Mouse (Mus musculus): ENCODE data around the gene 4930415L06Rik. TPM values are rescaled to one million over a fixed set of nuclear protein-coding genes. Genes with fewer than 3 reads are reported as not detected.

The 4930415L06Rik gene
- not detected in 2 replicates for polyA plus RNA-seq (2015; fragmentation: Nextera tagmentation; extraction: Ambion mirVana)

DNA sequence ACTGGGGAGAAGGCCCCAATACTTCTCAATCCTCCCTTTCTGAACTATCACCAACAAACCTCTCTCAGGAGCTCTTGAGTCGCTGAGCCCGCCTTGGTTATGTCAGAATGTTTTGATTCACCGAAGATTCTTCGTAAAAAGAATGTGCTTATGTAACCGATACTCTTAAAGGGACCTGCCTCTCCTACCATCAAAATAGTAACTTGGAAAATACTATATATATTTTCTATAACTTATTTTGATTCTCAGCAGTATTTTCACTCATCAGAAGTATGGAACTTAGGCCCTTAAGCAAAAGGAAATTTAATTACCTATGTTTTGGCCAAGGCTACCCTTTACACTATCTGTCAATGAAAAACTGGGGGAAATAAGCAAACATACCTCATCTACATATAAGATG is at the start of gene 4930415L06Rik:
4930415L06Rik (minus strand) TSS at position 101 of the 400 bp plus-strand sequence.
- Histone ChIP-seq H3K9ac (no peak within 1 kb of the TSS), H3K36me3 (no peaks in the 10 kb centered on the region), H3K27ac (no peak within 1 kb of the TSS), H3K9me3 (no peaks in the 10 kb centered on the region), H3K4me2 (no peak within 1 kb of the TSS), H3K27me3 (no peaks in the 10 kb centered on the region), H3K4me3 (no peak within 1 kb of the TSS), H3K4me1 (no peaks in the 10 kb centered on the region)
- no peak for ATAC-seq (ENCODE audit: insufficient number of reproducible peaks, low FRiP score, low TSS enrichment, low read depth)
- 90% methylated on average over 5 of the region's 5 CpGs for WGBS

- H3K27me3 ChIP-seq, result no peaks in the 10 kb centered on the region
- no peak for ATAC-seq (ENCODE audit: insufficient number of reproducible peaks, low FRiP score, low TSS enrichment, low read depth)
Measured at GRCm38 (mm10) chrX:89978621-89979020, 46.0 kb upstream of the 4930415L06Rik start.

DNA sequence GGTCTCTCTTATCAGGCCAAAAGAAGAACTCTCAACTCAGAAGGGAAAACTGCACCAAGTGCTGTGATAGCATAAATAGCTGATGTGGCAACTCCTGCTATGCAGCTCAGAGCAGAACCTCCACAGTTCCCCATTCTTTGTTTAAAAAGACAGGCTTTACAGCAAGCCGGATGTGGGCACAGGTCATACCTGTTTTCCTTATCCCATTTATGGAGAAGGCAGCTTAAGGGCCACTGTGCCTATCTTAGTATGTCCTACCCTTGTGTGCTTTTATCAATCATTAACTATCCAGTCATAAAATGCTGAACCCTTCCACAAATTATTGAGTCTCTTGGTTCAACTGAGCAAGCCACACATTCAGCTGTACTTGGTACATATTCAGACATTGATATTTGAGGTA is 27.8 kb downstream of the 4930415L06Rik start:
- WGBS, result 90% methylated on average over 1 of the region's 1 CpGs
- H3K9ac ChIP-seq, result no peak overlapping the region
- no peak overlapping the region for H3K4me3 ChIP-seq
- no peaks in the 10 kb centered on the region for H3K27me3 ChIP-seq
- H3K36me3 ChIP-seq, result no peaks in the 10 kb centered on the region
- H3K4me1 ChIP-seq, result no peaks in the 10 kb centered on the region
- ATAC-seq (ENCODE audit: insufficient number of reproducible peaks, low FRiP score, low TSS enrichment, low read depth), result no peak
- no peaks in the 10 kb centered on the region for H3K9me3 ChIP-seq
- H3K4me2 ChIP-seq, result no peak overlapping the region
- H3K27ac ChIP-seq, result no peak overlapping the region

More at GRCm38 (mm10) chrX:89978621-89979020, 46.0 kb upstream of the 4930415L06Rik start:
- no peak overlapping the region for H3K9ac ChIP-seq
- H3K9me3 ChIP-seq, result no peaks in the 10 kb centered on the region
- H3K4me1 ChIP-seq, result no peaks in the 10 kb centered on the region
- H3K4me3 ChIP-seq, result no peak overlapping the region
- no peak overlapping the region for H3K27ac ChIP-seq
- no peaks in the 10 kb centered on the region for H3K36me3 ChIP-seq
- no peak overlapping the region for H3K4me2 ChIP-seq

Other genes starting within 250 kb of the 4930415L06Rik start
- not detected in 2 replicates for gene 4932429P05Rik, start 180.6 kb downstream of the 4930415L06Rik start, polyA plus RNA-seq (2015; fragmentation: Nextera tagmentation; extraction: Ambion mirVana)

Measured in limb, embryonic 15.5 days (tissue).